Mouse (Mus musculus) heart, adult 9 months (tissue): ENCODE results near the gene Gm8122.
"Not testable (repeated sequence)": the region's sequence is repeated elsewhere in the genome, so short reads cannot be mapped to it uniquely, and the experiment has no call there.

Experiments used
- DNase-seq, 2 experiments: peaks; one replicate each; pipeline ENCODE4 v3.0.0; 2022; ENCODE audit warnings: low spot score in 2 of 2

The Gm8122 gene

GRCm38 (mm10) chr14:43235204-43235603 lies at the start of gene Gm8122:
Gene Gm8122 (minus strand): TSS chr14:43235304.
- not testable (repeated sequence) for DNase-seq

DNA sequence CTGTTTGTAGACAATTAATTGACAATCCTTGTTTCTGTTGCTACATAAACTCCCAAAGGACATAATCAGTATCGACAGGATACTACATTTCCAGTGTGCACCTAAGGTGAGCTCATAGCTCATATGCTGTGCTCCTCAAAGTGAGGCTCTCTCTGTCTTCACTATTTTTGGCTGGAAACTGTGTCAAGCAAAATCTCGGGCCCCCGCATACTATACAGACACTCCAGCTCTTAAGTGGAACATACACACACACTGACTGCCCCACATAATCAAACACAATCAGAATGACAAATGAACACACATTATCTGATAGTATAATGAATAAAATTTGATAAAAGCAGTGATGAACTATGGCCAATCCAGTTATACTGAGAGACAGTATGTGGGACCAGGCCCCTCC lies 43.6 kb upstream of the Gm8122 start:
- DNase-seq = not testable (repeated sequence)

DNA sequence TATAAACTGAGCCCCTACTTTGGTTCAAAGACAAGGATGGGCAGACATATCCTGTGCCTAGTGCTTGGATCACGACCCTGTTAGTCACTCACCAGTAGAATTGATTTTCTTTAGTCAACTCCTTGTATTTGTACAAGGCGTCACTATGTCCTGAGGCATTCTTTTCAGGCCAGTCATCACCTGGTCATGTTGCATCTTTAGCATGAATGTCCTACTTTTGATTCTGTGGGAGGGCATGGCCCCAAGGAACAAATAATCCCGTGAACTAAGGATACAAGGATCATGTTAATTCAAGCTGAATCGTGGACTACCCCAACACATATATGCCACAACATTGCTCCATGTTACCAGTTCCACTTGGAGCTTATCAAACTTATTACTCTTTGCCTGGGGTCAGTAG lies 43.0 kb upstream of the Gm8122 start:
- DNase-seq = not testable (repeated sequence)

- DNase-seq = not testable (repeated sequence)
Measured at GRCm38 (mm10) chr14:43277468-43277867, 42.4 kb upstream of the Gm8122 start.

- not testable (repeated sequence) for DNase-seq
Measured at GRCm38 (mm10) chr14:43275752-43276151, 40.6 kb upstream of the Gm8122 start.

DNA sequence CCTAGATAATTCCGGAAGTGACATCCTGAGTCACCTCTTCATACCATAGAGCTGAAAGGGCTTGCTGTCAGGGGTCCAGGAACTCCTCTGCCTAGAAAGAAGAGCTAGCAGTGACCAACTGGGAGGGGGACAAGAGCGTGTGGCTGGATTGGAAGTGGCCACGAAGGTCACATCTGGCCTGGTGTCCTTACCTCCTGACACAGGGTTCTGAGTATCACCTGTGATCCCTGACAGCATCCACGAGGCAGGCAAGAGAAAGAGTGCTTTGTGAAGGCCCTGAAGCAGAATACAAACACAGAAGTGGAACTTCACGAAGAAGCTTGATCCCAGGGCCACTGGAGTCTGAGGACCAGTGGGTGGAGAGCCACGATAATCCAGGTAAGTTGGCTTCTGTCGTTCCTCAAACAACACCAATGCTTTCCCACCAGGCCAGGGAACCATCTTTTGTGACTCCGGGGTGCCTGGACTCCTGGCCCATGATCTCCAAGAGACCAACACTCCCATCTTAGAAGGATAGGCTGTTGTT lies 39.9 kb upstream of the Gm8122 start, which contains the start of gene Gm9732:
Gm9732 (plus strand) TSS at position 51 of the 526 bp plus-strand sequence.
- not testable (repeated sequence) for DNase-seq

DNA sequence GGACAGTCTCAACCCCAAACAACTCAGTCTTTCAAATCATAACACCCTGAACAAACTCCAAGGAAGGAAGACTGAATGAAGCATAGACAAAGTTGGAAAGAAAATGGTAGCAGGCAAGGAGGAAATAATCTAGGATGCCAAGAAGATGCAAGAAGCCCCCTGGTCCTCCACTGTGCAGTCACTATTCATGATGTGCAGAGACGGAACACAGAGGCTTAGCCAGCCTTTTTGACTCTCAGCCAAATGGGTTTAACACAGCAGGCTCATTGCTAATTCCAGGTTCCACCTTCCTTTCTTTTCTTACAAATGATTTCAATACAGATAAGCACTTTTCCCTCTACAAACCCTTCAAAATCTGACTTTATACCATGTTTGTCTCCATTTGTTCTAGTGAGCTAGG lies 38.1 kb upstream of the Gm8122 start:
- DNase-seq = not testable (repeated sequence)

DNA sequence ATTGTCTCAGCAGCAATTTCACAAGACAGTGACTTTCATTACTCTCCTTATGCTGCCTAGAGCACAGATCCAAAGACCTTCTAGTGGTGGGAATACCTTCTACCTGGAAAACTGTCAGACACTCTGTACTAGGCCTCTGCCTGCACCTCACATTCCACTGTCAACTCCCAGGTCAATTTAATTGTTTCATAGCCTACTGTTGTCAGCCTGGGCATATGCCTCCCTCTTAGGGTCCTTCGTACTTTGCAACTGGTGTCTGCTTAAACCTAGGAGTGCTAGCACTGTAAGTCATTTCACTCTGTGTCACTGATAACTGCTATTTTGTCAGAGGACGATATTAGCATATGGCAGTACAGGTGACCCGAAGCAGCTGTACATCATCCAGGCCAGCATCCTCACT lies 34.1 kb upstream of the Gm8122 start:
- DNase-seq = not testable (repeated sequence)

GRCm38 (mm10) chr14:43268521-43269084 lies 33.5 kb upstream of the Gm8122 start:
- not testable (repeated sequence) for DNase-seq

- DNase-seq = not testable (repeated sequence)
Measured at GRCm38 (mm10) chr14:43263421-43263820, 28.3 kb upstream of the Gm8122 start.

GRCm38 (mm10) chr14:43258349-43258748 lies 23.2 kb upstream of the Gm8122 start, which contains the start of gene Gm8126:
Gene Gm8126 (plus strand): TSS chr14:43258649.
- not testable (repeated sequence) for DNase-seq

DNA sequence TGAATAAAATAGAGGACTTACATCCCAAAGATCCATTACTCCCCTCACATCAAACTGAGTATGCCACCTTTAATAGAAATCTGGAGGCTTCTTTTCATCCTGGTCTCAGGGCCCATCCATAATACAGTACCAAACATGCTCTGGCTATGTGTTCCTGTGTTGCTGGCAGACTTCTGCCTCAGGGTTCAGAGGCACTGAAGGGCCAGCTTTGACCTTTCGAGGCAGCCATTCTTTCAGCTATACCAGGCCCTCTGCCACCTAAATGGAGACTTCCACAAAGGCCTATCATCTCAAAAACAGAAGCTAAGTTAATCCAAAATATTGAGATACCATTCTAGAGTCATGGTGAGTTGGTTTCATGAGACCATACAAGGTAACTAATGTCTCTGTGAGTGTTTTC lies 21.4 kb upstream of the Gm8122 start:
- not testable (repeated sequence) for DNase-seq

DNA sequence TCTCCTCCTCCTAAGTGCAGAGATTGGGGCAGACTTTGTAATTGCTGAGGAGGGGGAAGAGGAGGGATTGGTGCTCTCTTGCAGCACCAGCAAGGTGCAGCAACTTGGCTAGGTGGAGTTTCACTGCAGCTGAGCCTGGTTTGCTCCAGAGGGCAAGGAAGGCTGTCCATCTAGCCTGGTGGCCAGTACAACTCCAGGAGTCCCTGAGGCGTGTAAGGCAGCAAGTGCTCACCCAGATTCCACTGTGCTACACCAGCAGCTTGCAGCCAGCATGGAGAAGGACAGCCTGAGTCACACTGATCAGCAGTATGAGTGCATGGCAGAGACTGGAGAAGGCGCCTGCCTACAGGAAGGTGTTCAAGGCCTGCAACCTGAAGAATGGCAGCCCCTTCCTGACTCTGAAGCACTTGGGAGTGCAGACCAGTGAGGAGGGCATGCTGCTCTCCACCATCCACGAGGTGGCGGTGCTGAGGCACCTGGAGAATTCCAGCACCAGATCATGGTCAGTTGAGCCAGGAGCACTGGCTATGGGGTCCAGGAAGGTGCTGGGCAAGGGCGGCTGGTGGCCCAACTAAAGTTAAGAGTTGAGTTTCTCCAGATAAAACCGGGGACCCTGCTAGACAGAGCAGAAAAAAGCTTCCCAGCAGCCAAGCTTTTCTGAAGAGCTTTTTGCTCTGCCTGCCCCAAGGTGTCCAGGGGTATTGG lies 15.6 kb upstream of the Gm8122 start:
- not testable (repeated sequence) for DNase-seq

DNA sequence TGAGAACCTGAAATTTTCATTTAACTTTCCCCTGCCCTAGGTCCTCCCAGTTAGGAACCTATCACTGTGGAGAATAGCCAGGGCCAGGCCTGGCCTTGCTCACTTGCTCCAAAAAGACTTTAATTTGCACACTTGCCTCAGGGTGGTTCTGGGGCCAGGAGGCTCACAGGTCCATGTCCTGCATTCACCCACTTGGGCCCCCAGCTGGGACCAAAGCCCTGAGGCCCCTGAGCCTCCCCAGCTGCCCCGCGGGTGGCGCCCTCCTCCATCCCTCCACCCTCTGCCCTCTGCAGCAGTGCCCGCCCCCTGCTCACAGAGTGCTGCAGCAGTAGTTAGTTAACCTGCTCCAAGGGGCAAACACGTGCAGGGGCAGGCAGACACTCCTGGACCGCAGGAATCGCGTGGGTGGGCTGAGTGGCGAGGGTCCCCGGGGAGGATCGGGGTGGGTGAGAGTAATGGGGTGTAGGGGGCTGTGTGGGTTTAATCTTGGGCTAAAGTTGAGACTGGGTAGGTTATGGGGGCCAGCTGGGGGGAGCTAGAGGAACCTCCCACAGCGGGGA lies 14.6 kb upstream of the Gm8122 start:
- DNase-seq = not testable (repeated sequence)

- not testable (repeated sequence) for DNase-seq
Measured at GRCm38 (mm10) chr14:43237769-43238168, 2.7 kb upstream of the Gm8122 start.
